Mouse (Mus musculus): Measurements from ENCODE around the gene H60b. TPM values are rescaled to one million over a fixed set of nuclear protein-coding genes. Genes with fewer than 3 reads are reported as not detected.
"Not testable (repeated sequence)": the region's sequence is repeated elsewhere in the genome, so short reads cannot be mapped to it uniquely, and the experiment has no call there.

Gene H60b
- polyA plus RNA-seq, 1 experiment: 0.32 TPM

DNA sequence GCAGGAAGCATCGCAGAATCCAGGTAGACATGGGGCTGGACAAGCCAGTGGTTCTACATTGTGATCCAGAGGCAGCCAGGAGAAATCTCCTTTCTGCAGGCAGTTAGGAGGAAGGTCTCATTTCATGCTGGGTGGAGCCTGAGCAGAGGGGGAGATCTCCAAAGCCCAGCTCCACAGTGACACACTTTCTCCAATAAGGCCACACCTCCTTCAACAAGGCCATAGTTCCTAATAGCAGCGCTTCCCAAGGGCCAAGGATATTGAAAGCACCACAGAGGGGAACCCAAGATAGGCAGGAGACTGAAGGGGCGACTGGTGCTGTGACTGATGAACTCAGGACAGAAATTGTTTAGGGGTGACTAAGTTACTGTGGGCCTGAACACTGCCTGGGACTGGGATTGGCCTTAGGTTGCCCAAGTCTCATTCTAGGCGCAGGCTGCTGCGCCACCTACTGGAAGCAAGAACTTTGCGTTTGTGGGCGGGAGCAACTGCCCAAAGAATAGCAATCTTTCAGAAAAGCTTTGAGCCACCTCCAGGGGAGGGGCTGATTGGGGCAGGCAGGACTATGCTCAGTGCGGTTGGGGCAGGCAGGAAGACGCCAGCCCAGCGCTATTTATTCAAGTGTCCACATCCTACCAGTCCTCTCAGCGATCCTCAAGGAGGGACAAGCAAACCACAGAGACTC is 53.8 kb downstream of the H60b start:
- not testable (repeated sequence) for H3K79me2 ChIP-seq (ENCODE audit: control insufficient read depth, insufficient read depth); H3K79me3 ChIP-seq (ENCODE audit: low read depth); H3K4me3 ChIP-seq (ENCODE audit: insufficient read depth, poor library complexity, severe bottlenecking); H3ac ChIP-seq (ENCODE audit: control insufficient read depth, insufficient read length, low read depth); H3K27me3 ChIP-seq (ENCODE audit: control insufficient read depth, insufficient read depth, insufficient read length); H3K36me3 ChIP-seq (ENCODE audit: control insufficient read depth, insufficient read depth)
- TF ChIP-seq CTCF (IDR thresholded peaks at IDR 0.05; ENCODE audit: control insufficient read depth, insufficient read depth, insufficient read length): peak; percentile 18

DNA sequence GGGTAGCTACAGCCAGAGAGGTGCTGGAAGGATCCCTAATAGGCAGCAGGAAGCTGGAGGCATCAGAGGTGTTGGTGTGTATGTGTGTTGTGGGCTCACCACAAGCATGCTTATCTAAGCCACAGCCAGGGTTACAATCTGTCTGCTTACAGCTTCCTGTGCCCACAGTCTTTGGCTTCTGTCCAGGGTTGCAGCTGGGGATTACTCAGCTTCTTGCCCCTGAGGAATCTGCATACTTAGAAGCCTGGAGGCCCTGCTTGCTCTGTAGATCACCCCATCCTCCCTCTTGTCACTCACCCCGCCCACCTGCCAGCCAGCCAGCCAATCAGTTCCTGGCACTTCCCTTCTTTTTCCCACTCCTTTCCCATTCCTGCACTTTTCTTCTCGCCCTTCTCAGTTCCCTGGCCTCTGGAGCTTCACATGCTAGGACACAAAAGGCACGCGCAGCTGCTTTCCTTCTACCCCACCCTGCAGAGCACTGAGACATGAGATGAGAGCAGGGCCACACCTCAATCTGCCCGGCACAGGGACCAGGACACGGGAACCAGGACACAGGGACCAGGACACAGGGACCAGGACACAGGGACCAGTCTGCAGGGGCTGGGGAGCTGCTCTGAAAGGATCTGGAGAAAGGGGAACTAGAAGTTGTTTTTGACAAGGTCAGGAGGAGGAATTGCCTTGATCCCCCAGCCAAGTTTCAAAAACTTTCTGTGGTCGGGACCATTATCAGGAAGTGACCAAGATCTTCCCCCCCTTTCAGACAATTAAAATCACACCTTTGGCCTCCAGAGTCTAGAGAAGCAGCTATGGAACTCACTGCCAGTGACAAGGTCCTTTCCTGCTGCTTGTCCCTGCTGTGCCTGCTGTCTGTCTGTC is 65.3 kb downstream of the H60b start:
- not testable (repeated sequence) for H3K27me3 ChIP-seq (ENCODE audit: control insufficient read depth, insufficient read depth, insufficient read length); H3K79me3 ChIP-seq (ENCODE audit: low read depth); H3K79me2 ChIP-seq (ENCODE audit: control insufficient read depth, insufficient read depth); H3ac ChIP-seq (ENCODE audit: control insufficient read depth, insufficient read length, low read depth); H3K36me3 ChIP-seq (ENCODE audit: control insufficient read depth, insufficient read depth); H3K4me3 ChIP-seq (ENCODE audit: insufficient read depth, poor library complexity, severe bottlenecking)

DNA sequence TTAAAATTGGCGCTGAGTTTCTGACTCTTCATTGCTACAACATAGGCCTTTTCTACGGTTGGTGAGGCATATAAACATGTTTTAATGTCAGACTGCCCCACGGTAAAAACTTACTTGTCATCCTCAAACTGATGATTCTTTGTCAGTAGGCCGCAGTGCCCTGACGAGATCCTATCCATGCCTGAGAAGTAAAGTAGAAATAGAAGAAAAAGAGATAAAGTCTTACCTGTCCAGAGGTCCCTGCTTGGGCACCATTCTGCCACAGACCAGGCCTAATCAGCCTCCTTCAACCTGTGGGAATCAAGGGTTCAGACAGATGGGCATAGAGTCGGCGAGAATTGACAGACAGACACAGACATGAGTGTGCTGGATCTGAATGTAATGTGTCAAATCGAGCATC is 106.7 kb downstream of the H60b start:
- Histone ChIP-seq H3K79me2 (ENCODE audit: control insufficient read depth, insufficient read depth) (no peaks in the 10 kb centered on the region), H3K4me3 (ENCODE audit: insufficient read depth, poor library complexity, severe bottlenecking) (no peak overlapping the region), H3ac (ENCODE audit: control insufficient read depth, insufficient read length, low read depth) (no peak overlapping the region), H3K36me3 (ENCODE audit: control insufficient read depth, insufficient read depth) (no peaks in the 10 kb centered on the region), H3K79me3 (ENCODE audit: low read depth) (no peaks in the 10 kb centered on the region), H3K27me3 (ENCODE audit: control insufficient read depth, insufficient read depth, insufficient read length) (no peaks in the 10 kb centered on the region)
- TF ChIP-seq USF1 (IDR thresholded peaks at IDR 0.05; ENCODE audit: low read depth) (no peak), FOSL1 (IDR thresholded peaks at IDR 0.05; ENCODE audit: insufficient read depth, low read length, poor library complexity, severe bottlenecking) (no peak), MYOG (IDR thresholded peaks at IDR 0.05; ENCODE audit: control insufficient read depth, extremely low read depth, insufficient read length) (no peak), MYOD1 (IDR thresholded peaks at IDR 0.05; ENCODE audit: control insufficient read depth, insufficient read length, low read depth) (no peak), MAX (IDR thresholded peaks at IDR 0.05) (no peak), CTCF (IDR thresholded peaks at IDR 0.05; ENCODE audit: control insufficient read depth, insufficient read depth, insufficient read length) (no peak), CEBPB (IDR thresholded peaks at IDR 0.05; ENCODE audit: low read depth) (no peak)

DNA sequence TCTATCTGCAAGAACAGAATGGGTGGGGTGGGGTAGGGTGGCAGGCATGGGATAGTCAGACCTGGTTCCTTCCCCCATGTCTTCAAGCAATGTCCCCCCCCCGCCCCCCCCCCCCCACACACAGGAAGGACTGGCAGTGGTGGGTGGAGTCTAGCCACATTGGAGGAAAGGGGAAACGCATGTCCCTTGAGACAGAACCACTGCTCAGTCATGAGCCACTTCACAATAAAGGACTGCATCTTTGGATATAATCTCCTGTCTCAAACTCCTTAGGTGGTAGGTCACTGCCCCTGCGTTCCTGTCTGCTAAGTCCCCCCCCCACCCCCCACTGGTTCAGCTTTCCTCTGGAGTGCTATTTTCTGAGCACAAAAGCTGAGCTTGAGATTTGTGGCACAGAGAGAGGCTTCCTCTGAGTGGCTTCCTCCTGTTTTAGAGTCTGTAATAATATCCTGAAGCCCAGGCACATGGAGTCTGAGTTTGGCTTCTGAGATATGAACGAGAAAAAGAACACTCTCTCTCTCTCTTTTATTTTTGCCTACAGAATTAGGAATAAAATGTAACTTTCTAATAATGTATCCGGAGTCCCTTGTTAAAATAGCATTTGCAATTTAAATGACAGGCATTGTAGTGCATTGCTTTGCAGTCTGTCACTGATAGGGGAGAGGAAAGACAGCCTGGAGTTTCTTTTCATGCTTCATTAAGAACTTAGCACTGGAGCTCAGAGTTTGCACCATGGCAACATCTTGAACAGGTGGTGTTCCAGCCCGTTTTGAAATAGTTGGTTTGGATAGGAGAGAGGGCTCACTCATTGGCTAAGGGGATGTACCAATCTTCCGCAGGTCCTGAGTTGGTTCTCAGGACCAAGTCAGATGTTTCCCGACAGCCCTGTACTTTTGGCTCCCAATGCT is 112.7 kb downstream of the H60b start:
- peaks cover 14% of the 10 kb centered on the region for H3K27me3 ChIP-seq (ENCODE audit: control insufficient read depth, insufficient read depth, insufficient read length)
- H3K79me3 ChIP-seq (ENCODE audit: low read depth); H3K4me3 ChIP-seq (ENCODE audit: insufficient read depth, poor library complexity, severe bottlenecking); H3ac ChIP-seq (ENCODE audit: control insufficient read depth, insufficient read length, low read depth); H3K79me2 ChIP-seq (ENCODE audit: control insufficient read depth, insufficient read depth); H3K36me3 ChIP-seq (ENCODE audit: control insufficient read depth, insufficient read depth): not testable (repeated sequence)

DNA sequence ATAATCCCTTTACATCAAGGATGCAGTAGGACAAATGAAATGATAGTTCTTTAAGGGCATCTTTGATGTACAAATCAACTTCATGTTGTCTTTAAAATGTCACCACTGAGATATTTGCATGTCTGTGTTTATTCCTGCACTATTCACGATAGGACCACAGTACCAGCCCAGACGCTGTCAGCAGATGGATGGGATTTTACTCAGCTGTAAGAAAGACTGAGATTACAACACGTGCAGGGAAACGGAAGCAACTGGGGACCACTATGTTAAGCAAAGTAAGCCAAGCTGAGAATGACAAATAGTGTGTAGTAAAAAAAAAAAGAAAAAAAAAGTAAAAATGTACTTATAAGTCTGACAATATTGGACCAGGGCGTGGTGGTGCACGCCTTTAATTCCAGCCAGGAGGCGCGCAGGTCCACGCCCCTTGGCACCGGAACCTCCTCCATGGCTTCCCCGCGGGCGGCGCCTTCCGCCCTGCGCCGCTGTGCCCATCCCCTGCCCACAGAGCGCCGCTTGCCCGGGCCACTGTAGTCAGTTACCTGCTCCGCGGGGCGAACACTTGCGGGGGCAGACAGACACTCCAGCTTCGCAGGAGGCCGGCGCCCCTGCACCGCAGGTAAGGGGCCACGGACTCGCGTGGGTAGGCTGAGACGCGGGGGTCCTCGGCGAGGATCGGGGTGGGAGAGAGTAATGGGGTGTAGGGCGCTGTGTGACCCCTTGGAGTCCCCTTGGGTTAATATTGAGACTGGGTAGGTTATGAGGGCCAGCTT is 114.7 kb downstream of the H60b start:
- H3K27me3 ChIP-seq (ENCODE audit: control insufficient read depth, insufficient read depth, insufficient read length): peaks cover 14% of the 10 kb centered on the region
- H3K4me3 ChIP-seq (ENCODE audit: insufficient read depth, poor library complexity, severe bottlenecking); H3K79me2 ChIP-seq (ENCODE audit: control insufficient read depth, insufficient read depth); H3K36me3 ChIP-seq (ENCODE audit: control insufficient read depth, insufficient read depth); H3ac ChIP-seq (ENCODE audit: control insufficient read depth, insufficient read length, low read depth); H3K79me3 ChIP-seq (ENCODE audit: low read depth): not testable (repeated sequence)

DNA sequence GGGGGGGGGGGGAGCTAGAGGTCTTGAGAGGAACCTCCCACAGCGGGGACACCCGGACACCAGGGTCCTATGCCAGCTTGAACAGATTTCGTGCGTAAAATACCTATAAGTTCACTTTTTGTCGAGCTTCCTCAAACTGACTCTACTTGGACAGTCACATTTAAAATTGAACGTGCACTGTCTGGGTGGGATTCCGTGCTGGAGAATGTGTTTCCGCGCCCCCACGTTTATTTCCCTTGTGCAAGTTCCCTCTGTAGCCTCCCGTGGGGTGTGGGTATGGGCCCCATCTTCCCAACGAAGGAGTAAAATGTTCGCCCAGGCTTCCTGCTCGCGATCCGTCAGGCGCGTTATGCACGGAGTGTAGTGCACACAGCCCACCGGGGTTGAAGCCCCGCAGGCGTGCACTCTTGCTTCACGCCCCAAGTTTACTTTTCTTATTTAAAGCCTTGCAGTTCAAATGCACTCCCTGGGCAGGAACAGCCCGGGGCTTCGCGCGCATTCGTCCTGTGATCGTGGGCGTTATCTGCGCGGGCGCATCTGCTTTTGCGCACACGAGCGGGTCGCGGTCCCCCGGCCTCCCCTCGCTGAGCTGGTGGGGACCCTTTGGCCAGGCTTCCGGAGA is 115.4 kb downstream of the H60b start:
- Histone ChIP-seq H3K27me3 (ENCODE audit: control insufficient read depth, insufficient read depth, insufficient read length) (peaks cover 14% of the 10 kb centered on the region), H3K4me3 (ENCODE audit: insufficient read depth, poor library complexity, severe bottlenecking) (no peak overlapping the region)

More for the DNA sequence above, 115.4 kb downstream of the H60b start:
- no peaks in the 10 kb centered on the region for H3K36me3 ChIP-seq (ENCODE audit: control insufficient read depth, insufficient read depth)
- H3K79me2 ChIP-seq (ENCODE audit: control insufficient read depth, insufficient read depth): no peaks in the 10 kb centered on the region
- no peak overlapping the region for H3ac ChIP-seq (ENCODE audit: control insufficient read depth, insufficient read length, low read depth)
- no peak for TF ChIP-seq CTCF (IDR thresholded peaks at IDR 0.05; ENCODE audit: control insufficient read depth, insufficient read depth, insufficient read length)
- no peak for TF ChIP-seq USF1 (IDR thresholded peaks at IDR 0.05; ENCODE audit: low read depth)
- TF ChIP-seq MAX (IDR thresholded peaks at IDR 0.05): no peak
- no peak for TF ChIP-seq MYOG (IDR thresholded peaks at IDR 0.05; ENCODE audit: control insufficient read depth, extremely low read depth, insufficient read length)
- no peak for TF ChIP-seq FOSL1 (IDR thresholded peaks at IDR 0.05; ENCODE audit: insufficient read depth, low read length, poor library complexity, severe bottlenecking)
- no peak for TF ChIP-seq CEBPB (IDR thresholded peaks at IDR 0.05; ENCODE audit: low read depth)
- no peak for TF ChIP-seq MYOD1 (IDR thresholded peaks at IDR 0.05; ENCODE audit: control insufficient read depth, insufficient read length, low read depth)
- no peaks in the 10 kb centered on the region for H3K79me3 ChIP-seq (ENCODE audit: low read depth)

All from C2C12 (cell line).